Mouse (Mus musculus) fat pad, adult 2 months (tissue): Measurements from ENCODE around the gene Ier5.
A peak's percentile ranks its signal among the peaks of the same experiment; 100 is the strongest.

Source experiments
- DNase-seq: peaks from one replicate; pipeline ENCODE4 v3.0.0-alpha.2; 2011; ENCODE audit warnings: low read depth, low spot score; ENCODE audit errors: extremely low read depth

The Ier5 gene

GRCm38 (mm10) chr1:155099280-155099848, at the start of gene Ier5:
Ier5 (minus strand) TSS chr1:155099636.
- DNase-seq, result no peak

- DNase-seq, result no peak
These were observed 47.8 kb upstream of the Ier5 start for GRCm38 (mm10) chr1:155147228-155147627.

GRCm38 (mm10) chr1:155146572-155146980, 47.1 kb upstream of the Ier5 start, which contains the start of gene Mr1:
Mr1 (minus strand) TSS chr1:155146814.
- no peak for DNase-seq

- no peak for DNase-seq
These were observed 46.2 kb upstream of the Ier5 start for GRCm38 (mm10) chr1:155145620-155146019.

- DNase-seq, result no peak
These were observed 40.6 kb upstream of the Ier5 start for GRCm38 (mm10) chr1:155140076-155140475.

GRCm38 (mm10) chr1:155138795-155139194, 39.4 kb upstream of the Ier5 start:
- peak; percentile 92 for DNase-seq

- no peak for DNase-seq
These were observed 35.4 kb upstream of the Ier5 start for GRCm38 (mm10) chr1:155134866-155135265.

- no peak for DNase-seq
These were observed 28.0 kb upstream of the Ier5 start for GRCm38 (mm10) chr1:155127429-155127934.

- no peak for DNase-seq
These were observed 27.3 kb upstream of the Ier5 start for GRCm38 (mm10) chr1:155126716-155127115.

GRCm38 (mm10) chr1:155124397-155124796, 25.0 kb upstream of the Ier5 start:
- DNase-seq, result no peak

- no peak for DNase-seq
These were observed 22.8 kb upstream of the Ier5 start for GRCm38 (mm10) chr1:155121977-155122939.

- DNase-seq, result no peak
These were observed 20.3 kb upstream of the Ier5 start for GRCm38 (mm10) chr1:155119719-155120118.

- DNase-seq, result peak; percentile 57
These were observed 14.5 kb upstream of the Ier5 start for GRCm38 (mm10) chr1:155113946-155114345.

- no peak for DNase-seq
These were observed 13.4 kb upstream of the Ier5 start for GRCm38 (mm10) chr1:155112875-155113274.

GRCm38 (mm10) chr1:155112118-155112517, 12.7 kb upstream of the Ier5 start:
- DNase-seq, result no peak

- no peak for DNase-seq
These were observed 12.1 kb upstream of the Ier5 start for GRCm38 (mm10) chr1:155111491-155111890.

GRCm38 (mm10) chr1:155109387-155110350, 10.2 kb upstream of the Ier5 start:
- no peak for DNase-seq

GRCm38 (mm10) chr1:155108412-155108811, 9.0 kb upstream of the Ier5 start:
- DNase-seq, result no peak

- DNase-seq, result no peak
These were observed 8.4 kb upstream of the Ier5 start for GRCm38 (mm10) chr1:155107843-155108242.

- DNase-seq, result no peak
These were observed 6.9 kb upstream of the Ier5 start for GRCm38 (mm10) chr1:155106310-155106709.

GRCm38 (mm10) chr1:155103991-155104390, 4.6 kb upstream of the Ier5 start:
- DNase-seq, result no peak
